Mouse (Mus musculus) CH12.LX (cell line): ENCODE measurements at regions not wholly inside any gene's neighbourhood (a gene's known extent, or its start where the extent isn't known, plus 50 kb on each side); places are given as distances from the start of the nearest gene placed in this dataset.

Source experiments
- DNase-seq: peaks from one replicate; pipeline ENCODE4 v3.0.0-alpha.2; 2013; ENCODE audit errors: extremely low read depth
- H3K27ac ChIP-seq: 2 replicates; pipeline ENCODE4 v1.5.1; 2012; ENCODE audit warnings: low read depth, mild to moderate bottlenecking, control low read depth, moderate library complexity; ENCODE audit not compliant: insufficient read depth
- H3K27me3 ChIP-seq: replicated peaks from 2 replicates; pipeline ENCODE3; 2012; ENCODE audit warnings: inconsistent platforms
- H3K36me3 ChIP-seq, 2 experiments: replicated peaks in 1 of 2; 2 replicates each; pipeline versions ENCODE3 to v1.6.1; 2012; ENCODE audit warnings: inconsistent platforms in 1 of 2, low read length in 1 of 2, mild to moderate bottlenecking in 1 of 2, mixed read lengths in 1 of 2, moderate library complexity in 1 of 2; ENCODE audit not compliant: control insufficient read depth in 1 of 2, insufficient read depth in 1 of 2
- H3K4me1 ChIP-seq, 2 experiments: 2 replicates each; pipeline ENCODE4 v1.6.1; 2012; ENCODE audit warnings: inconsistent platforms in 1 of 2, moderate library complexity in 1 of 2; ENCODE audit not compliant: insufficient read depth in 2 of 2, control insufficient read depth in 1 of 2
- H3K4me2 ChIP-seq: 2 replicates; pipeline ENCODE4 v1.6.1; 2012; ENCODE audit warnings: low read depth, mild to moderate bottlenecking, control low read depth; ENCODE audit not compliant: poor library complexity, insufficient read depth, severe bottlenecking
- H3K4me3 ChIP-seq, 3 experiments: fragments of 150-350 bp in 1 of 3; sonication (generic) in 1 of 3; replicated peaks in 1 of 3; 2 replicates each; pipeline versions ENCODE3 to v1.5.1; 2011 to 2012; ENCODE audit warnings: low read depth in 2 of 3, low read length in 2 of 3, mild to moderate bottlenecking in 2 of 3, moderate library complexity in 2 of 3, control low read depth in 1 of 3, improper control_type of control experiment in 1 of 3, inconsistent platforms in 1 of 3, mixed read lengths in 1 of 3; ENCODE audit not compliant: poor library complexity in 1 of 3
- H3K79me2 ChIP-seq: replicated peaks from 2 replicates; pipeline ENCODE4 v1.6.1; 2012; ENCODE audit warnings: mild to moderate bottlenecking, moderate library complexity; ENCODE audit not compliant: control insufficient read depth, poor library complexity, insufficient read depth, severe bottlenecking; ENCODE audit errors: extremely low read depth
- H3K9ac ChIP-seq: 2 replicates; pipeline ENCODE4 v1.6.1; 2012; ENCODE audit warnings: low read depth, mild to moderate bottlenecking, control low read depth, moderate library complexity; ENCODE audit not compliant: insufficient read depth
- H3K9me3 ChIP-seq: replicated peaks from 2 replicates; pipeline ENCODE3; 2012; ENCODE audit warnings: low read length, inconsistent platforms, mixed read lengths
- BHLHE40 ChIP-seq: IDR thresholded peaks from 2 replicates; pipeline ENCODE4 v1.6.1; 2011; ENCODE audit warnings: mild to moderate bottlenecking, low read depth, low read length, improper control_type of control experiment
- CTCF ChIP-seq, 2 experiments: IDR thresholded peaks in 1 of 2; conservative IDR thresholded peaks in 1 of 2; 2 replicates each; pipeline ENCODE4 v1.5.1; 2011 to 2012; ENCODE audit warnings: low read depth in 2 of 2, low read length in 2 of 2, improper control_type of control experiment in 1 of 2, inconsistent platforms in 1 of 2, mild to moderate bottlenecking in 1 of 2, moderate library complexity in 1 of 2
- ELF1 ChIP-seq: IDR thresholded peaks from 2 replicates; pipeline ENCODE4 v1.6.1; 2014; ENCODE audit warnings: low read depth, mild to moderate bottlenecking, inconsistent platforms, low read length, improper control_type of control experiment
- EP300 ChIP-seq: IDR thresholded peaks from 2 replicates; pipeline ENCODE4 v1.6.1; 2011; ENCODE audit warnings: low read length, improper control_type of control experiment
- ETS1 ChIP-seq: conservative IDR thresholded peaks from 2 replicates; pipeline ENCODE4 v1.6.1; 2012; ENCODE audit warnings: low read depth, mild to moderate bottlenecking, inconsistent platforms, low read length, improper control_type of control experiment, moderate library complexity
- GABPA ChIP-seq: IDR thresholded peaks from 2 replicates; pipeline ENCODE4 v1.6.1; 2012; ENCODE audit warnings: low read depth, low read length, improper control_type of control experiment, inconsistent platforms; ENCODE audit not compliant: insufficient replicate concordance
- HCFC1 ChIP-seq: IDR thresholded peaks from 2 replicates; pipeline ENCODE4 v1.6.1; 2012; ENCODE audit warnings: low read depth, mild to moderate bottlenecking, inconsistent platforms, low read length, improper control_type of control experiment
- IRF4 ChIP-seq: IDR thresholded peaks from 2 replicates; pipeline ENCODE4 v1.6.1; 2014; ENCODE audit warnings: low read depth, mild to moderate bottlenecking, inconsistent platforms, low read length, improper control_type of control experiment
- JUN ChIP-seq: IDR thresholded peaks from 2 replicates; pipeline ENCODE4 v1.6.1; 2011; ENCODE audit warnings: low read depth, mild to moderate bottlenecking, low read length, improper control_type of control experiment, moderate library complexity; ENCODE audit not compliant: insufficient read depth
- KAT2A ChIP-seq: IDR thresholded peaks from 2 replicates; pipeline ENCODE4 v1.6.1; 2012; ENCODE audit warnings: low read length, improper control_type of control experiment, inconsistent platforms; ENCODE audit not compliant: insufficient replicate concordance
- MXI1 ChIP-seq: IDR thresholded peaks from 2 replicates; pipeline ENCODE4 v1.6.1; 2011; ENCODE audit warnings: mild to moderate bottlenecking, low read depth, low read length, improper control_type of control experiment
- NELFE ChIP-seq: IDR thresholded peaks from 2 replicates; pipeline ENCODE4 v1.6.1; 2011; ENCODE audit warnings: low read depth, low read length, improper control_type of control experiment
- POLR2A ChIP-seq: IDR thresholded peaks from 2 replicates; pipeline ENCODE4 v1.6.1; 2011; ENCODE audit warnings: low read depth, mild to moderate bottlenecking, improper control_type of control experiment, low read length
- RAD21 ChIP-seq: IDR thresholded peaks from 2 replicates; pipeline ENCODE4 v1.6.1; 2011; ENCODE audit warnings: low read depth, mild to moderate bottlenecking, low read length, improper control_type of control experiment, moderate library complexity
- SMC3 ChIP-seq: IDR thresholded peaks from 2 replicates; pipeline ENCODE4 v1.6.1; 2011; ENCODE audit warnings: low read depth, low read length, improper control_type of control experiment
- TBP ChIP-seq: conservative IDR thresholded peaks from 2 replicates; pipeline ENCODE4 v1.6.1; 2011; ENCODE audit warnings: low read depth, low read length, improper control_type of control experiment
- UBTF ChIP-seq: IDR thresholded peaks from 2 replicates; pipeline ENCODE4 v1.6.1; 2012; ENCODE audit warnings: low read depth, mild to moderate bottlenecking, inconsistent platforms, low read length, improper control_type of control experiment, moderate library complexity
- USF2 ChIP-seq: conservative IDR thresholded peaks from 2 replicates; pipeline ENCODE4 v1.6.1; 2011; ENCODE audit warnings: low read depth, low read length, improper control_type of control experiment
- ZC3H11A ChIP-seq: IDR thresholded peaks from 2 replicates; pipeline ENCODE4 v1.6.1; 2012; ENCODE audit warnings: low read depth, mild to moderate bottlenecking, inconsistent platforms, low read length, improper control_type of control experiment
- ZKSCAN1 ChIP-seq: IDR thresholded peaks from 2 replicates; pipeline ENCODE4 v1.6.1; 2012; ENCODE audit warnings: low read depth, inconsistent platforms, low read length, improper control_type of control experiment, borderline replicate concordance
- ZNF384 ChIP-seq: IDR thresholded peaks from 2 replicates; pipeline ENCODE4 v1.6.1; 2012; ENCODE audit warnings: low read depth, low read length, improper control_type of control experiment, inconsistent platforms
- dilution Hi-C: fragments of 300-500 bp; cut with MboI; formaldehyde crosslinking; loops from 2 replicates; pipeline ENCODE4 v1.14.3; 2020; ENCODE audit warnings: low sequenced_read_pairs; ENCODE audit not compliant: extremely low pct_unique_long_range_greater_than_20kb, extremely low pct_ligation_motif_present
- in situ Hi-C: fragments of 300-500 bp; cut with MboI; formaldehyde crosslinking; loops from 3 replicates; pipeline ENCODE4 v1.14.3; 2019; ENCODE audit warnings: low sequenced_read_pairs, low pct_ligation_motif_present, low pct_unique_long_range_greater_than_20kb, mixed read lengths

DNA sequence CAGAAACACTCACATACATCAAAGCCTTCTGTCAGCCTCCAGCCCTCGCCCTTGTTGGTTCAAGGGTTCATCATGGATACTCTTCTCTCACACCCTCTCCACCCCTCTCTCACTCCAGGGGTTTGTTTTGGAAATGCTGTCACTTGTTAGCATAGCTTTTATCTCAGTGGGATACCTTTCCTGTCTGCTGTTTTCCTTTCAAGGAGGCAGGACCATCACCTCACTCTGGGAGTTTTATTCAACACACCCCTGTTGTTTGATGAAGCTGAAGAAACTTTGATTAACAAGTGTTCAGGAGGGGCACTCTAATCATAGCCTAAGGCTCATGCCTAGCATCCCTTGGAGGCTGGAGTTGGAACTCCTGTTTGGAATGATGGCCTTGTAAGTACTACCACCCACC lies 95.7 kb upstream of the Slc7a14 start:
- no peak overlapping the region for H3K27ac ChIP-seq
- H3K36me3 ChIP-seq = no peaks in the 10 kb centered on the region
- no peak overlapping the region for H3K4me2 ChIP-seq
- H3K4me3 ChIP-seq = no peak overlapping the region
- no peaks in the 10 kb centered on the region for H3K9me3 ChIP-seq
- no peak overlapping the region for H3K9ac ChIP-seq
- TF ChIP-seq ZKSCAN1 = no peak
- TF ChIP-seq ETS1 = no peak
- no peak for TF ChIP-seq RAD21
- no peak for TF ChIP-seq NELFE
- no peak for TF ChIP-seq HCFC1
- no peak for TF ChIP-seq IRF4
- H3K79me2 ChIP-seq = no peaks in the 10 kb centered on the region
- dilution Hi-C loops = no loop called here
- in situ Hi-C loops = no loop called here
- no peaks in the 10 kb centered on the region for H3K27me3 ChIP-seq
- peaks cover 0 to 10% of the 10 kb centered on the region in 2 experiments; a peak in 2 of 4 replicates for H3K4me1 ChIP-seq
- DNase-seq = no peak

DNA sequence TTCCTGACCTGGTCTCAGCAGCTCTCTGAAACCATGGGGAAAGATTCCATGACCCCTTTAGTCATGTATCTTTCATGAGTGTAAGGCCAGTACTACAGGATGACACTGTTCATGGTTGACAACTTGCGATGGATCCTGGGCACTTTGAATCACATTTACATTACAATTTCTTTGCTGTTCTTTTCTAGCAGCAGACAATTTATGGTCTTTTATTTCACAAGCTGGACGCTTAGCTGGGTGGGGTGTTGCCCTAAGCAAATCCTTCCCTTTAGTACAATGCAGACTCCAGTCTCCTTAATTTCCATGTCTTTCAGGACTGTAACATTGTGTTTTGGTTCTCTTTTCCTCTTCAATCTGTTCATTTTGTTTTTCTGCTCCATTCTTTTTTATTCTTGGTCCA lies 89.0 kb upstream of the Slc7a14 start:
- Histone ChIP-seq H3K79me2 (no peaks in the 10 kb centered on the region), H3K4me3 (no peak overlapping the region), H3K36me3 (no peaks in the 10 kb centered on the region), H3K4me1 (no peaks in the 10 kb centered on the region), H3K9me3 (no peaks in the 10 kb centered on the region), H3K27ac (no peak overlapping the region), H3K27me3 (no peaks in the 10 kb centered on the region), H3K9ac (no peak overlapping the region), H3K4me2 (no peak overlapping the region)
- TF ChIP-seq POLR2A (no peak), UBTF (no peak), HCFC1 (no peak), ELF1 (no peak), IRF4 (no peak), EP300 (no peak), CTCF (conservative IDR thresholded peaks at IDR 0.05 in 1 of 2, IDR thresholded peaks at IDR 0.05 in 1 of 2; ENCODE audit: low read depth in 2 of 2, low read length in 2 of 2) (no peak), USF2 (no peak), BHLHE40 (no peak), TBP (no peak), KAT2A (no peak), ZKSCAN1 (no peak)
- DNase-seq = no peak
- dilution Hi-C loops (no loop called here), in situ Hi-C loops (no loop called here)

DNA sequence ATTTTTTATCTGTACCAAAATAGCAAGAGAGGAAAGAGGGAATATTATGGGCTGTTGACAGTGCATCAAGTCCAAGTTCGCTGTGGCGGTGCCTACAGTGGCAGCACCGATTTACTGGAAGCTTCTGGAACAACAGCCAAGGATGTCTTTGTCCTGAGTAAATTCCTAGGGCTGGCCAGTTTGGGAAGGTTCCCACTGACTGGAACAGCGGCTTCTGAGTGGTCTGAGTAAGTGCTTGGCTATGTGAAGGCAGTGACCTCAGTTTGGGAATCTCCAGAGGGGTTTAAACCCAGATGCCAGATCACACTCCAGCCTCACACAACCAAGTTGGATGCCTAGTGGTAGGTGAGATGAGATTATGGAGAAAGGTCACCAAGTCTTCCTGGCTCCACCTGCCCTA lies 84.4 kb upstream of the Slc7a14 start:
- Histone ChIP-seq H3K27ac (no peak overlapping the region), H3K4me2 (no peak overlapping the region), H3K36me3 (no peaks in the 10 kb centered on the region), H3K4me1 (peaks cover 0 to 6% of the 10 kb centered on the region in 2 experiments; a peak in 2 of 4 replicates), H3K79me2 (no peaks in the 10 kb centered on the region), H3K9ac (no peak overlapping the region), H3K4me3 (no peak overlapping the region), H3K9me3 (no peaks in the 10 kb centered on the region), H3K27me3 (no peaks in the 10 kb centered on the region)
- in situ Hi-C loops (no loop called here), dilution Hi-C loops (no loop called here)
- TF ChIP-seq GABPA = no peak
- TF ChIP-seq MXI1 = no peak
- no peak for TF ChIP-seq ZC3H11A
- no peak for TF ChIP-seq UBTF
- no peak for TF ChIP-seq KAT2A
- no peak for TF ChIP-seq ETS1
- TF ChIP-seq SMC3 = no peak
- TF ChIP-seq RAD21 = no peak
- TF ChIP-seq ZNF384 = no peak
- no peak for TF ChIP-seq EP300
- no peak for TF ChIP-seq JUN
- DNase-seq = no peak
